Mouse (Mus musculus) limb, embryonic 12.5 days (tissue): Measurements from ENCODE around the gene Stx8. TPM values are rescaled to one million over a fixed set of nuclear protein-coding genes. Genes with fewer than 3 reads are reported as not detected.

ENCODE experiments used
- ATAC-seq: fragments of 200-750 bp; cut with Nextera tagmentation; 2 replicates; pipeline ENCODE4 v1.8.0; 2017; ENCODE audit warnings: low read depth, moderate TSS enrichment; ENCODE audit not compliant: insufficient number of reproducible peaks, insufficient read depth, low FRiP score, low TSS enrichment
- H3K27ac ChIP-seq: fragments of 300-500 bp; sonication (generic); 2 replicates; pipeline ENCODE4 v1.5.1; 2016; ENCODE audit warnings: mild to moderate bottlenecking, moderate library complexity
- H3K27me3 ChIP-seq: fragments of 300-500 bp; sonication (generic); 2 replicates; pipeline ENCODE4 v1.6.1; 2016; ENCODE audit warnings: mild to moderate bottlenecking, moderate library complexity
- H3K36me3 ChIP-seq: fragments of 300-500 bp; sonication (generic); 2 replicates; pipeline ENCODE4 v1.6.1; 2016; ENCODE audit warnings: mild to moderate bottlenecking, moderate library complexity
- H3K4me1 ChIP-seq: fragments of 300-500 bp; sonication (generic); replicated peaks from 2 replicates; pipeline ENCODE4 v1.6.1; 2016
- H3K4me2 ChIP-seq: fragments of 300-500 bp; sonication (generic); 2 replicates; pipeline ENCODE4 v1.6.1; 2016; ENCODE audit warnings: mild to moderate bottlenecking, moderate library complexity
- H3K4me3 ChIP-seq: fragments of 300-500 bp; sonication (generic); replicated peaks from 2 replicates; pipeline ENCODE4 v1.5.1; 2016; ENCODE audit warnings: mild to moderate bottlenecking
- H3K9ac ChIP-seq: fragments of 300-500 bp; sonication (generic); replicated peaks from 2 replicates; pipeline ENCODE4 v1.6.1; 2016; ENCODE audit warnings: mild to moderate bottlenecking, moderate library complexity
- H3K9me3 ChIP-seq: fragments of 300-500 bp; sonication (generic); 2 replicates; pipeline ENCODE4 v1.6.1; 2016; ENCODE audit warnings: mild to moderate bottlenecking, moderate library complexity
- WGBS: fragments of 180-500 bp; shearing (Covaris S2); methylation state at CpG from one replicate; pipeline ENCODE4 v1.1.7; 2016; 5-methylcytosine and 5-hydroxymethylcytosine counted together
- polyA plus RNA-seq: library from polyadenylated mRNA; unstranded; fragments of >200 nt; fragmentation: Nextera tagmentation; extraction: Ambion mirVana; gene quantifications from 2 replicates; pipeline ENCODE4 v1.2.1, GENCODE M21; 2016

The Stx8 gene
- polyA plus RNA-seq = 55.0 and 57.9 TPM in 2 replicates

GRCm38 (mm10) chr11:67965905-67966878 is at the start of gene Stx8:
Gene Stx8, plus strand, starts transcription at chr11:67966193.
- Histone ChIP-seq H3K27me3 (no peaks in the 10 kb centered on the region), H3K27ac (no peak within 1 kb of the TSS), H3K9me3 (no peaks in the 10 kb centered on the region), H3K4me1 (no peaks in the 10 kb centered on the region; the same call in 1 of the 2 replicates), H3K4me2 (peak within 1 kb of the TSS; percentile 87), H3K36me3 (peaks cover 11% of the 10 kb centered on the region), H3K9ac (peak within 1 kb of the TSS; percentile 77), H3K4me3 (peak within 1 kb of the TSS; percentile 75)
- ATAC-seq = peak; percentile 55; the same call in 1 of the 2 replicates
- under 1% methylated on average over 28 of the region's 28 CpGs for WGBS

- WGBS = 85% methylated on average over 3 of the region's 3 CpGs
- Histone ChIP-seq H3K36me3 (no peaks in the 10 kb centered on the region), H3K9me3 (no peaks in the 10 kb centered on the region), H3K4me1 (peaks cover 8% of the 10 kb centered on the region; the same call in 1 of the 2 replicates), H3K27ac (no peak overlapping the region), H3K9ac (no peak overlapping the region), H3K4me3 (no peak overlapping the region), H3K4me2 (no peak overlapping the region), H3K27me3 (peaks cover 39% of the 10 kb centered on the region)
- no peak for ATAC-seq
Observed at GRCm38 (mm10) chr11:67917126-67917525, 48.9 kb upstream of the Stx8 start.

- peaks cover 38% of the 10 kb centered on the region for H3K27me3 ChIP-seq
- no peak overlapping the region for H3K4me2 ChIP-seq
- H3K4me1 ChIP-seq = peaks cover 18% of the 10 kb centered on the region
- H3K36me3 ChIP-seq = no peaks in the 10 kb centered on the region
- H3K9ac ChIP-seq = no peak overlapping the region
- ATAC-seq = no peak
- no peaks in the 10 kb centered on the region for H3K9me3 ChIP-seq
- WGBS = 80% methylated on average over 5 of the region's 5 CpGs
- H3K4me3 ChIP-seq = no peak overlapping the region
- H3K27ac ChIP-seq = no peak overlapping the region
Observed at GRCm38 (mm10) chr11:67919593-67919992, 46.4 kb upstream of the Stx8 start.

- no peak for ATAC-seq
- Histone ChIP-seq H3K36me3 (no peaks in the 10 kb centered on the region), H3K9me3 (no peaks in the 10 kb centered on the region), H3K4me2 (peak overlapping the region; percentile 100; the same call in 1 of the 2 replicates), H3K4me3 (peak overlapping the region; percentile 81), H3K27ac (no peak overlapping the region), H3K4me1 (peaks cover 18% of the 10 kb centered on the region), H3K27me3 (peaks cover 38% of the 10 kb centered on the region), H3K9ac (no peak overlapping the region)
- WGBS = 50% methylated on average over 9 of the region's 9 CpGs
Observed at GRCm38 (mm10) chr11:67920226-67920960, 45.6 kb upstream of the Stx8 start.

- WGBS = 1% methylated on average over 47 of the region's 47 CpGs
- ATAC-seq = no peak
- Histone ChIP-seq H3K36me3 (no peaks in the 10 kb centered on the region), H3K9me3 (no peaks in the 10 kb centered on the region), H3K4me1 (peaks cover 18% of the 10 kb centered on the region), H3K4me2 (peak overlapping the region; percentile 100), H3K27ac (no peak overlapping the region), H3K27me3 (peaks cover 38% of the 10 kb centered on the region), H3K4me3 (peak overlapping the region; percentile 81), H3K9ac (peak overlapping the region; percentile 63)
Observed at GRCm38 (mm10) chr11:67921091-67921826, 44.7 kb upstream of the Stx8 start.

GRCm38 (mm10) chr11:67921827-67922754 is 43.9 kb upstream of the Stx8 start, which contains the start of gene Usp43:
Gene Usp43, minus strand, starts transcription at chr11:67922153.
- H3K9me3 ChIP-seq = no peaks in the 10 kb centered on the region
- H3K27me3 ChIP-seq = peaks cover 38% of the 10 kb centered on the region
- under 1% methylated on average over 51 of the region's 80 CpGs for WGBS
- no peak within 1 kb of the TSS for H3K27ac ChIP-seq
- H3K4me1 ChIP-seq = peaks cover 18% of the 10 kb centered on the region
- no peaks in the 10 kb centered on the region for H3K36me3 ChIP-seq
- H3K4me2 ChIP-seq = peak within 1 kb of the TSS; percentile 100
- peak; percentile 60 for ATAC-seq
- H3K4me3 ChIP-seq = peak within 1 kb of the TSS; percentile 81
- H3K9ac ChIP-seq = peak within 1 kb of the TSS; percentile 63

- H3K36me3 ChIP-seq = no peaks in the 10 kb centered on the region
Observed at GRCm38 (mm10) chr11:67922755-67923125, 43.3 kb upstream of the Stx8 start.

GRCm38 (mm10) chr11:67923720-67924119 is 42.3 kb upstream of the Stx8 start:
- Histone ChIP-seq H3K9me3 (no peaks in the 10 kb centered on the region), H3K4me2 (no peak overlapping the region), H3K36me3 (no peaks in the 10 kb centered on the region), H3K27me3 (peaks cover 37% of the 10 kb centered on the region), H3K4me3 (no peak overlapping the region), H3K9ac (no peak overlapping the region), H3K27ac (no peak overlapping the region), H3K4me1 (peaks cover 18% of the 10 kb centered on the region)
- 89% methylated on average over 5 of the region's 5 CpGs for WGBS
- ATAC-seq = no peak

More at GRCm38 (mm10) chr11:67922755-67923125, 43.3 kb upstream of the Stx8 start:
- Histone ChIP-seq H3K9ac (peak overlapping the region; percentile 63; the same call in 1 of the 2 replicates), H3K4me1 (peaks cover 18% of the 10 kb centered on the region), H3K4me2 (peak overlapping the region; percentile 100), H3K27me3 (peaks cover 38% of the 10 kb centered on the region), H3K9me3 (no peaks in the 10 kb centered on the region), H3K4me3 (peak overlapping the region; percentile 81), H3K27ac (no peak overlapping the region)
- ATAC-seq = peak; percentile 66
- WGBS = under 1% methylated on average over 12 of the region's 12 CpGs

GRCm38 (mm10) chr11:67925000-67925399 is 41.0 kb upstream of the Stx8 start:
- no peak overlapping the region for H3K9ac ChIP-seq
- H3K36me3 ChIP-seq = no peaks in the 10 kb centered on the region
- WGBS = 83% methylated on average over 13 of the region's 13 CpGs
- no peak overlapping the region for H3K4me2 ChIP-seq
- H3K4me3 ChIP-seq = no peak overlapping the region
- H3K9me3 ChIP-seq = no peaks in the 10 kb centered on the region
- H3K27me3 ChIP-seq = peaks cover 25% of the 10 kb centered on the region
- no peak overlapping the region for H3K27ac ChIP-seq
- peaks cover 18% of the 10 kb centered on the region for H3K4me1 ChIP-seq
- no peak for ATAC-seq
